Mouse (Mus musculus): ENCODE data around the gene Plekha6. TPM values are rescaled to one million over a fixed set of nuclear protein-coding genes. Genes with fewer than 3 reads are reported as not detected.
A peak's percentile ranks its signal among the peaks of the same experiment; 100 is the strongest.

Plekha6 gene
- polyA plus RNA-seq, 1 experiment from 2014 or later, result 2.5 TPM

GRCm38 (mm10) chr1:133276983-133277382 is 113.0 kb downstream of the Plekha6 start:
- no peak overlapping the region for H3K4me3 ChIP-seq (replicated peaks)
- H3K9me3 ChIP-seq (replicated peaks), result no peaks in the 10 kb centered on the region
- no peak overlapping the region for H3K9ac ChIP-seq
- ATAC-seq (ENCODE audit: insufficient read depth), result no peak
- no peak overlapping the region for H3K4me2 ChIP-seq
- WGBS (ENCODE audit: insufficient replicate concordance), result 38% methylated on average over 5 of the region's 5 CpGs
- H3K27ac ChIP-seq (replicated peaks), result no peak overlapping the region
- peaks cover 4% of the 10 kb centered on the region; the same call in 1 of the 2 replicates for H3K27me3 ChIP-seq
- H3K36me3 ChIP-seq (replicated peaks), result 0 out of 2 replicates have a peak, but pooled peaks cover 2% of the 10 kb centered on the region
- H3K4me1 ChIP-seq (replicated peaks), result no peaks in the 10 kb centered on the region

- Histone ChIP-seq H3K27me3 (peaks cover 4% of the 10 kb centered on the region; the same call in 1 of the 2 replicates), H3K4me3 (replicated peaks) (no peak overlapping the region), H3K36me3 (replicated peaks) (no peaks in the 10 kb centered on the region), H3K4me2 (no peak overlapping the region), H3K27ac (replicated peaks) (no peak overlapping the region), H3K9ac (no peak overlapping the region), H3K9me3 (replicated peaks) (no peaks in the 10 kb centered on the region), H3K4me1 (replicated peaks) (no peaks in the 10 kb centered on the region)
- 67% methylated on average over 6 of the region's 6 CpGs for WGBS (ENCODE audit: insufficient replicate concordance)
- ATAC-seq (ENCODE audit: insufficient read depth), result no peak
These were observed 114.5 kb downstream of the Plekha6 start for GRCm38 (mm10) chr1:133278539-133278938.

- H3K9ac ChIP-seq, result no peak overlapping the region
- WGBS (ENCODE audit: insufficient replicate concordance), result 58% methylated on average over 15 of the region's 15 CpGs
- no peak for ATAC-seq (ENCODE audit: insufficient read depth)
These were observed 115.1 kb downstream of the Plekha6 start for GRCm38 (mm10) chr1:133278946-133279631.

GRCm38 (mm10) chr1:133279632-133280093 is 115.7 kb downstream of the Plekha6 start:
- Histone ChIP-seq H3K4me2 (no peak overlapping the region), H3K36me3 (replicated peaks) (no peaks in the 10 kb centered on the region), H3K4me1 (replicated peaks) (no peaks in the 10 kb centered on the region), H3K9ac (no peak overlapping the region), H3K9me3 (replicated peaks) (no peaks in the 10 kb centered on the region), H3K27me3 (peaks cover 4% of the 10 kb centered on the region; the same call in 1 of the 2 replicates), H3K27ac (replicated peaks) (no peak overlapping the region), H3K4me3 (replicated peaks) (no peak overlapping the region)
- ATAC-seq (ENCODE audit: insufficient read depth), result no peak
- 70% methylated on average over 11 of the region's 11 CpGs for WGBS (ENCODE audit: insufficient replicate concordance)

More at GRCm38 (mm10) chr1:133278946-133279631, 115.1 kb downstream of the Plekha6 start:
- Histone ChIP-seq H3K4me2 (no peak overlapping the region), H3K4me1 (replicated peaks) (no peaks in the 10 kb centered on the region), H3K36me3 (replicated peaks) (no peaks in the 10 kb centered on the region), H3K4me3 (replicated peaks) (no peak overlapping the region), H3K27ac (replicated peaks) (no peak overlapping the region), H3K9me3 (replicated peaks) (no peaks in the 10 kb centered on the region), H3K27me3 (peaks cover 4% of the 10 kb centered on the region; the same call in 1 of the 2 replicates)

GRCm38 (mm10) chr1:133280537-133280936 is 116.5 kb downstream of the Plekha6 start:
- no peak for ATAC-seq (ENCODE audit: insufficient read depth)
- Histone ChIP-seq H3K4me2 (no peak overlapping the region), H3K4me3 (replicated peaks) (no peak overlapping the region), H3K9ac (no peak overlapping the region), H3K9me3 (replicated peaks) (no peaks in the 10 kb centered on the region), H3K4me1 (replicated peaks) (no peaks in the 10 kb centered on the region), H3K27ac (replicated peaks) (no peak overlapping the region), H3K36me3 (replicated peaks) (no peaks in the 10 kb centered on the region), H3K27me3 (no peaks in the 10 kb centered on the region; the same call in 1 of the 2 replicates)
- WGBS (ENCODE audit: insufficient replicate concordance), result 61% methylated on average over 2 of the region's 2 CpGs

GRCm38 (mm10) chr1:133285907-133286306 is 121.9 kb downstream of the Plekha6 start:
- no peak overlapping the region for H3K4me2 ChIP-seq

GRCm38 (mm10) chr1:133287051-133287450 is 123.0 kb downstream of the Plekha6 start:
- 71% methylated on average over 4 of the region's 4 CpGs for WGBS (ENCODE audit: insufficient replicate concordance)
- Histone ChIP-seq H3K36me3 (replicated peaks) (no peaks in the 10 kb centered on the region), H3K27ac (replicated peaks) (no peak overlapping the region), H3K27me3 (no peaks in the 10 kb centered on the region), H3K9me3 (replicated peaks) (no peaks in the 10 kb centered on the region), H3K4me3 (replicated peaks) (no peak overlapping the region), H3K4me2 (no peak overlapping the region), H3K9ac (no peak overlapping the region), H3K4me1 (replicated peaks) (0 out of 2 replicates have a peak, but pooled peaks cover 4% of the 10 kb centered on the region)
- ATAC-seq (ENCODE audit: insufficient read depth), result no peak

More at GRCm38 (mm10) chr1:133285907-133286306, 121.9 kb downstream of the Plekha6 start:
- ATAC-seq (ENCODE audit: insufficient read depth), result no peak
- H3K27me3 ChIP-seq, result no peaks in the 10 kb centered on the region
- H3K9me3 ChIP-seq (replicated peaks), result no peaks in the 10 kb centered on the region
- no peak overlapping the region for H3K4me3 ChIP-seq (replicated peaks)
- 0 out of 2 replicates have a peak, but pooled peaks cover 4% of the 10 kb centered on the region for H3K4me1 ChIP-seq (replicated peaks)
- WGBS (ENCODE audit: insufficient replicate concordance), result 60% methylated on average over 7 of the region's 7 CpGs
- H3K27ac ChIP-seq (replicated peaks), result no peak overlapping the region
- H3K9ac ChIP-seq, result no peak overlapping the region
- no peaks in the 10 kb centered on the region for H3K36me3 ChIP-seq (replicated peaks)

GRCm38 (mm10) chr1:133287880-133288279 is 123.9 kb downstream of the Plekha6 start:
- no peak overlapping the region for H3K27ac ChIP-seq (replicated peaks)
- H3K4me3 ChIP-seq (replicated peaks), result no peak overlapping the region
- H3K4me2 ChIP-seq, result no peak overlapping the region
- H3K9me3 ChIP-seq (replicated peaks), result no peaks in the 10 kb centered on the region
- no peaks in the 10 kb centered on the region for H3K27me3 ChIP-seq
- peak; percentile 42; the same call in 1 of the 2 replicates for ATAC-seq (ENCODE audit: insufficient read depth)
- H3K4me1 ChIP-seq (replicated peaks), result 0 out of 2 replicates have a peak, but pooled peaks cover 4% of the 10 kb centered on the region
- H3K36me3 ChIP-seq (replicated peaks), result no peaks in the 10 kb centered on the region; the same call in 1 of the 2 replicates
- WGBS (ENCODE audit: insufficient replicate concordance), result 69% methylated on average over 12 of the region's 12 CpGs
- H3K9ac ChIP-seq, result no peak overlapping the region

- Histone ChIP-seq H3K9me3 (replicated peaks) (no peaks in the 10 kb centered on the region), H3K27ac (replicated peaks) (no peak overlapping the region), H3K4me3 (replicated peaks) (no peak overlapping the region), H3K36me3 (replicated peaks) (no peaks in the 10 kb centered on the region; the same call in none of the 2 replicates), H3K27me3 (no peaks in the 10 kb centered on the region), H3K4me1 (replicated peaks) (0 out of 2 replicates have a peak, but pooled peaks cover 4% of the 10 kb centered on the region), H3K4me2 (no peak overlapping the region), H3K9ac (no peak overlapping the region)
- no peak for ATAC-seq (ENCODE audit: insufficient read depth)
- WGBS (ENCODE audit: insufficient replicate concordance), result 80% methylated on average over 6 of the region's 6 CpGs
These were observed 127.9 kb downstream of the Plekha6 start for GRCm38 (mm10) chr1:133291888-133292287.

- Histone ChIP-seq H3K27me3 (no peaks in the 10 kb centered on the region), H3K9ac (no peak overlapping the region), H3K4me1 (replicated peaks) (0 out of 2 replicates have a peak, but pooled peaks cover 2% of the 10 kb centered on the region), H3K4me2 (no peak overlapping the region), H3K36me3 (replicated peaks) (no peaks in the 10 kb centered on the region; the same call in none of the 2 replicates), H3K4me3 (replicated peaks) (no peak overlapping the region), H3K27ac (replicated peaks) (no peak overlapping the region), H3K9me3 (replicated peaks) (no peaks in the 10 kb centered on the region)
- no peak for ATAC-seq (ENCODE audit: insufficient read depth)
These were observed 128.6 kb downstream of the Plekha6 start for GRCm38 (mm10) chr1:133292608-133293007.

- Histone ChIP-seq H3K4me2 (no peak overlapping the region), H3K27ac (replicated peaks) (no peak overlapping the region), H3K36me3 (replicated peaks) (no peaks in the 10 kb centered on the region; the same call in none of the 2 replicates), H3K9ac (no peak overlapping the region), H3K9me3 (replicated peaks) (no peaks in the 10 kb centered on the region), H3K4me3 (replicated peaks) (no peak overlapping the region), H3K27me3 (peaks cover 16% of the 10 kb centered on the region; the same call in 1 of the 2 replicates), H3K4me1 (replicated peaks) (no peaks in the 10 kb centered on the region)
- 77% methylated on average over 9 of the region's 9 CpGs for WGBS (ENCODE audit: insufficient replicate concordance)
- ATAC-seq (ENCODE audit: insufficient read depth), result no peak
These were observed 132.4 kb downstream of the Plekha6 start for GRCm38 (mm10) chr1:133296376-133296775.
